Mouse (Mus musculus): Measurements from ENCODE around the gene Map4k4.

Map4k4 gene

GRCm38 (mm10) chr1:40033315-40033714 lies 132.6 kb downstream of the Map4k4 start:
- DNase-seq (ENCODE audit: low spot score in 2 of 2) = no peak

GRCm38 (mm10) chr1:40033743-40034420 lies 133.2 kb downstream of the Map4k4 start:
- no peak for DNase-seq (ENCODE audit: low spot score in 2 of 2)

GRCm38 (mm10) chr1:40037831-40038230 lies 137.1 kb downstream of the Map4k4 start:
- no peak for DNase-seq (ENCODE audit: low spot score in 2 of 2)

- peak in 1 of 2 experiments; percentile 28 for DNase-seq (ENCODE audit: low spot score in 2 of 2)
These were observed 145.0 kb downstream of the Map4k4 start for GRCm38 (mm10) chr1:40045686-40046085.

GRCm38 (mm10) chr1:40046600-40046999 lies 145.9 kb downstream of the Map4k4 start:
- DNase-seq (ENCODE audit: low spot score in 2 of 2) = peak in 1 of 2 experiments; percentile 6

- DNase-seq (ENCODE audit: low spot score in 2 of 2) = peak in 1 of 2 experiments; percentile 26
These were observed 150.4 kb downstream of the Map4k4 start for GRCm38 (mm10) chr1:40051157-40051556.

GRCm38 (mm10) chr1:40052156-40052555 lies 151.4 kb downstream of the Map4k4 start:
- no peak for DNase-seq (ENCODE audit: low spot score in 2 of 2)

- no peak for DNase-seq (ENCODE audit: low spot score in 2 of 2)
These were observed 152.4 kb downstream of the Map4k4 start for GRCm38 (mm10) chr1:40053071-40053470.

- peak; percentile 46 to 50 for DNase-seq (ENCODE audit: low spot score in 2 of 2)
These were observed 154.3 kb downstream of the Map4k4 start for GRCm38 (mm10) chr1:40055051-40055450.

GRCm38 (mm10) chr1:40055963-40056362 lies 155.2 kb downstream of the Map4k4 start:
- DNase-seq (ENCODE audit: low spot score in 2 of 2) = no peak

- DNase-seq (ENCODE audit: low spot score in 2 of 2) = no peak
These were observed 156.6 kb downstream of the Map4k4 start for GRCm38 (mm10) chr1:40057351-40057750.

- no peak for DNase-seq (ENCODE audit: low spot score in 2 of 2)
These were observed 157.3 kb downstream of the Map4k4 start for GRCm38 (mm10) chr1:40058013-40058412.

- DNase-seq (ENCODE audit: low spot score in 2 of 2) = peak in 1 of 2 experiments; percentile 16
These were observed 158.5 kb downstream of the Map4k4 start for GRCm38 (mm10) chr1:40059122-40059774.

GRCm38 (mm10) chr1:40061359-40061758 lies 160.6 kb downstream of the Map4k4 start:
- no peak for DNase-seq (ENCODE audit: low spot score in 2 of 2)

GRCm38 (mm10) chr1:40063409-40063808 lies 162.7 kb downstream of the Map4k4 start:
- DNase-seq (ENCODE audit: low spot score in 2 of 2) = no peak

GRCm38 (mm10) chr1:40064508-40064907 lies 163.8 kb downstream of the Map4k4 start:
- DNase-seq (ENCODE audit: low spot score in 2 of 2) = no peak

GRCm38 (mm10) chr1:40072558-40072957 lies 171.8 kb downstream of the Map4k4 start:
- no peak for DNase-seq (ENCODE audit: low spot score in 2 of 2)

GRCm38 (mm10) chr1:40073779-40074178 lies 173.1 kb downstream of the Map4k4 start, which contains the start of gene Il1r2:
Gene Il1r2 (plus strand): TSS chr1:40074079.
- DNase-seq (ENCODE audit: low spot score in 2 of 2) = no peak
